Mouse (Mus musculus): Measurements from ENCODE around the gene Rims1. TPM values are rescaled to one million over a fixed set of nuclear protein-coding genes. Genes with fewer than 3 reads are reported as not detected.

Gene Rims1
- 100 to 1,000 TPM; 310 to 353 (median 326) TPM for total RNA-seq (2022)

DNA sequence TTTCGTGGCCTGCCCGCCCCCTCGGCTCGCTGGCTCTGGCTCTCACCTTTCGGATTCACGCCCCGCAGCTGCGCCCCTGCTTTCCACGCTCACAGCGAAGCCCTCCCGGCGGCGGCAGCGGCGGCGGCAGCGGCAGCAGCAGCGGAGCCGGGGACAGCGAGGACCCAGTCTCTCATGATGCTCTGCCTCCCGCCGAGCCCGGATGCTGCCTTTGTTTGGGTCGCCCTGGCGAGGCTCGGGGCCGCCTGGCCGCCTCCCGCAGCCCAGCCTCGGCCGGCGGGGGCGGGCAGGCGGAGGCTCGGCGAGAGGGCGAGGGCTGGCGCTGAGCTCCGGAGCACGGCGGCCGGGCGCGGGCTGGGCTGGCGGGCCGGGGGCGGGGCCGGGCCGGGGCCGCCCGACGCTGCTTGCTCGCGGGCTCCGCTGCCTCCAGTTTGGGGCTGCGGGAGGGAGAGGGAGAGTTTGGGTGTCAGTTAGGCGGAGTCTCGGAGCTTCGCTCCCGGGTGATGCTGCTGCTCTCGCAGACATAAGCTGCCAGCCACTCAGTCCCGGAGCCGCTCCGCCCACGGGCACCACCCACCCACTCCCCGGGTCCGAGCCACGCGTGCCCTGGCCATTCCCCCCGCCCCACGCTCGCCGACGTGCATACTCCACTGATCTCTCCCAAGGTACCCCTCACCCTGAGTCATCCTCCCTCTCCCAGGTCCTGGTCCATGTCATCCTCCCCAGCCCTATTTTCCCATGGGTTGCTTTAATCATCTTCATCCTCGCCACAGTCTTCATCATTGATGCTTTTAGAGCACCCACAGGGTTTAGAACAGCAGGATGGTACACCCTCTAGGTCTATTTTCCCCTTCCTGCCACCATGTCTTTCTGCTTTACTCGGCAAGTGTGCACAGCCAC, at the start of gene Rims1:
Rims1 (minus strand) TSS at position 269 of the 900 bp plus-strand sequence.
- DNase-seq (ENCODE audit: low spot score in 2 of 2): peak; percentile 37 to 68

DNA sequence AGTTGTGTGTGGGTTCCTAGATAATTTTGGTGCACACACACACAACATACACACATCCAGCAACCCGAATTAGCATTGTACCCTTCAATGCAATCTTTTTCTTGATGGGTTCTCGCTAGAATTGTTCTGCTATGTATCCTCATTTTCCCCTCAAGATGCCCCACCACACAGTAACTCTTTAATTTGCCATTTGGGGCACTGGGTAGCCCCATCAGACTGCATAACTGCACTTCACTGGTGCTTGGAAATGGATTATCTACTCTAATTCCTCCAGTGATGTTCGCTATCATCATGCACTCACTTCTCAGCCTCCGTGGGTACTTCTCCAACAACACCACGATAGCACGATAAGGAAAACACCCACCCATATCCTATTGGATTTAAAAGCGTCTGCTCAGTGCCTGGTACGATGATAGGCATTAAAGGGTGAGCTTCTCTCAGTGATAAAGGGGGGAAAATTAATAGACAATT, 867 bp upstream of the Rims1 start:
- DNase-seq (ENCODE audit: low spot score in 2 of 2): no peak

DNA sequence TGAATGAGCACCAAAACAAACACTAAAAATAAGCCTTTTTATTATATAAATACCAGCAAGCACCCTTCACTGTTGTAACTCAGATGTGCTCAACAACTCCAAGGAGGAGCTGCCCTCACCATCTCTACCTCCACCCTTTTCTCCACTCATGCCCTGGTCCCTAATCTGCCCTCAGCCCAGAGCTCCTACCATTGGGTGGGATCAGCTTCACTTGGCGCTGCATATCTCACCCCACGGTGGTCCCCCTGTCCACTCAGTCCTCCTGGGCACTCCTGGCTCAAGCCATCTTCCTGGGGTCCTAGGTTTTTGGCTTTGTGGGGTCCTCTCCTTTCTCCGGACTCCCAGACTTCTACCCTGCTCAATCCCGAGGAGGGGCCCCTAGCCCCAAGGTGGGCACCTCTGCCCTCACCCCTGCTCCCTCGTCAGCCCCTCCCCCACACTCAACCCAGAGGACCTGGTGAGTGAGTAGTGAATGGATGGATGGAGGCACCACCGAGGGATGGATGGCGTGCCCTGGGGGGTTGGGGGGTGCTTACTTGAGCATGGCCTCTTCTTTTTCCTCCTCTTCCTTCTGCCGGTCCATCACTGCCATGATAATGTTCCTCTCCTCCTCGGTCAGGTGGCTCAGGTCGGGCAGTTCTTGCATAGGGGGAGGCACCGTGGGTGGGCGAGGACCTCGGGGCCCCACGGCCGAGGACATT, 619 bp downstream of the Rims1 start:
- DNase-seq (ENCODE audit: low spot score in 2 of 2): peak; percentile 31 to 42

DNA sequence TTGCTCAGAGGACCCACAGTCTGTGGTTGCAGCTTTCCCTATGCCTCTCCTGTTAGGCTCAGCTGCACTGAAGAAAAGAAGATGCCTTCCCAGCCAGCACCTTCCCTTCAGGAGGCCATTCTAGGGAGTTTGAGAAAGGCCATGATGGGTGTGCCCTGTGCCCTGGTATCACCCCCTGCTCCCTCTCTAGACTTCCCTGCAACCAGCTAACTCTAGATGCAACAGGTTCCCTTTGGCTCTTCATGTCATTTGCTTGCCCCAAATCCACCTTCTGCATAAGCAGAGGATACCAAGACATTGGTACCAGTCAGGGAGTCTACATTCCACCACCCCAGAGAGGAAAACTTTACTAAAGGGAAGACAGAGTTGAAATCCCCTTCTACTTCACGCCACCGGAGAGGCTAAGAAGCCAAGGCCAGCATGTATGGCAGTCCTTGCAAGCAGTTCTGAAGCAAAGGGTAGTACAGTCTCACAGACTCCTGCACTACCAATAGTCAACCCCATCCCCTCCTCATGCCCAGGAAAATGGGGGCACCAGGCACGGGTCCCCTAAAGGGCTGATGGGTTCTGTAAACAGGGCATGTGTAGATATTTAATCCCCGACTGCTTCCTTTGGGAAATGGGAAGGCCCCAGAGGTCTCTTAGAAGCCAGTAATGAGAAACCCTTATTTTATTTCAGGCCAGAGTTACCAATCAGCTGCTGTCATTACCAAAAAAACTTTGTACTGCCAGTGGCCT, 1.5 kb downstream of the Rims1 start:
- DNase-seq (ENCODE audit: low spot score in 2 of 2): no peak

DNA sequence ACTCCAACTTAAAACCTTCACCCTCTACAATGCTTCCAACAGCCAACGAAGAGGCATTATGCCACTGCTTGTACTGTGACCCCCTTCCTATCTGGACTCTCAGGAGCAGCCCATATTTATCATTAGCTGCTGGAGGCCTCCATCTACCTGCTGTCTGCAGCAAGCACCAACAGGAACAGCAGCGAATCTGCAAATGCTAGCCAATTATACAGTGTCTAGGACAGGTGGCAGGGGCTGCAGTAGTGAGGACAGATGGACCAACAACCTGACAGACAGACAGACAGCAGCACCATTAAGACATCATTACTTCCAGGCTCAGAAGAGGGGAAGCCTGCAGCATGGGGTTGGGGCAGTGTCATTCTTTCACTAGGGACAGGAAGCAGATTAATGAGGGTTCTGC, 2.3 kb downstream of the Rims1 start:
- no peak for DNase-seq (ENCODE audit: low spot score in 2 of 2)

DNA sequence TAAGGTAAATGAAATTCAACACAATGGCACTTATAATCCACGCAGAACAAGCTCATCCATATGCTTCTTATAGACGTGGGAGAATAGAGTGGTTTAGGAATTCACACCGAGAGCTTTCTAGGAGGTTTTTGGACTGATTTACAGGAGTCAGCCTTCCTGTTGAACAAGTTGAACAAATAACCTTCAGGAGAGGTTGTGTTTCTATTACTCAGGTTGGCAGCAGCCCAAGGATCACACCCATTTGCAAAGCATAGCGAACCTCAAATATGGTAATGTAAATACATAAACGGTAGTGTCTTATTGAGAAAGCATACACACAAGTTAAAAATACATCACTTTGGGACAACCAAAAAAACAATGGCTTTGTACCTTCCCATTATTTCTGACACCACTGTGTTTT, 5.5 kb downstream of the Rims1 start:
- DNase-seq (ENCODE audit: low spot score in 2 of 2): no peak

DNA sequence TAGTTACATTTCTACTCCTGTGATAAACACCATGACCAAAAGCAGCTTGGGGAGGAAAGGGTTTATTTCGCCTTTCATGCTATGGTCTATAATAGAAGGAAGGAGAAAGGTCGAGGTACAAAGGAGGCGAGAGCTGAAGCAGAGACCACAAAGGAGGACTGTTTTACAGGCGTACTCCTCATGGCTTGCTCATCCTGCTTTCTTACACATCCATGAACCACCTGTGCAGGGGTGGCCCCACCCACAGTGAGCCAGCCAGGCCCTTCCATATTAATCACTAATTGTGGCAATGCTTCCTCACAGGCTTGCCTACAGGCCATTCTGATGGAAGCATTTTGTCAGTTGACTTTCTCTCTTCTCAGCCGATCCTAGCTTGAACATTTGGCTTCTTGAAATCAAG, 8.7 kb downstream of the Rims1 start:
- DNase-seq (ENCODE audit: low spot score in 2 of 2): no peak

DNA sequence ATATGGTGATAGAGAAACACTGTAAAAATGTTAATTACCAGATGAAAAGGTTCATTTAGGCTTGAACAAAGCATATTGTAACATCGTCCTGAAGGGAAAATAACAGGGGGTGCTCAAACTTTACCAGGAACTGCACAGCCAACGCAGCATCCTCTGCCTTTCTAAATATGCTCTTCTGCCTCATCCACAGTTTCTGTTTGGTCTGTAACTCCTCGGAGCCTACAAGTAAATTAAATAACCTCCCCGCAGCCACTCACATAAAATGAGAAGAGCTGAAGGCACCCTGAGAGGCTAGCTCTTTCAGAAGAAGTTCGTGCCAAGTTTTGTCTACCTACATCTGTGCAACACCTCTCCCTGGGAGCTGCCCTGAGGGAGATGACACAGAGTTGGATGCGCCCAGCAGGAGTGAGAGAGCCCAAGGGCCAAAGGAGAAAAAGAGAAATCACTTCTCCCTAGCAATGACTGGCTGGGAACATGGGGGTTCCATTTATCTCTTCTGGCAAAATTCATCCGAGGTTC, 16.3 kb downstream of the Rims1 start:
- no peak for DNase-seq (ENCODE audit: low spot score in 2 of 2)

DNA sequence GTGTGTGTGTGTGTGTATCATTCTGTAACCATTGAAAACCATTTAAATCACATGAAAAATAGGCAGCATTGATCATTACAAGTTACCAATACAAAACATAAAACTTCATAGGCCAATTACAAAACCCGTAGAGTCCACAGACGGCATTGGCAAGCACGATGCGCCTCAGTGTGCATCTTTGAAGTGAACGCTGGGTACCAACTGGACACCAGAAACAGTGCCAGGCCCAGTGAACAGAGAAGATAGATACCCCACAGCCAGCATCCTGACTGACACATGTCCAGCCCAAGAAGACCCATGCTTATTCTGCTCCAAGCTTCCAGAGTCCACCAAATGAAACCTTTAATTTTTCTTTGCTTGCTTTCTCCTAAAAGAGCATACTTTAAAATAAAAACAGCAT, 18.2 kb downstream of the Rims1 start:
- no peak for DNase-seq (ENCODE audit: low spot score in 2 of 2)

DNA sequence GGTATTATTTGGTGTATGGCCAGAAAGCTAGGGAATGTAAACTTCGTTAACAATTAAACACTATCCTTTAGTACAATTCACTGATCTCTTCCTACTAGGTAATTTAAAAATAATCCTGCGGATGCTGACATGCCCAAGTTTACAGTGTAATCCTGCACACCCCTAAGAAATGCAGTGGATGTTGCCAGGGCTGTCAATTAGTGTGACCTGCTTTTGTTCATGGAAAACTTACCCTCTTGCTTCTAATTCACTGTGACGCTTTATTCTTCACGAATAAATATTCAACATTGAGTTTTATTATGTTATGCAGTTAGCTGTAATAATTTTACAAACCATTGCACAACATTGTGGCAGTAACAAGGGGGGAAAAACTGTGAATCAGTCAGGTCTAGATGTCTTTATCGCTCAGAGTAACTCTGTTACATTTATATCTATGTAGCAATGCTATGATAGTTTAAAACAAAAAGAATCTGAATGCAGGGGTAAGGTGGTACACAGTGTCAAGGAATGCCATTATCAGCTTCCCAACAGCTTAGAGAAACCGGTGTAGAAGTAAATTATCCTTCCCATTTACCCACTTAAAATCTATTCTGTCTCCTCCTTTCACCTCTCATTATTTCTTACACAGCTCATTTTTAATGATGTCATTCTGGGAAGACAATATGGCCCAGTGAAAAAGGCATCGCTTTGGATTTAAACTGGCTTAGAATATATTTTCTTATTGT, 35.1 kb downstream of the Rims1 start:
- no peak for DNase-seq (ENCODE audit: low spot score in 2 of 2)

DNA sequence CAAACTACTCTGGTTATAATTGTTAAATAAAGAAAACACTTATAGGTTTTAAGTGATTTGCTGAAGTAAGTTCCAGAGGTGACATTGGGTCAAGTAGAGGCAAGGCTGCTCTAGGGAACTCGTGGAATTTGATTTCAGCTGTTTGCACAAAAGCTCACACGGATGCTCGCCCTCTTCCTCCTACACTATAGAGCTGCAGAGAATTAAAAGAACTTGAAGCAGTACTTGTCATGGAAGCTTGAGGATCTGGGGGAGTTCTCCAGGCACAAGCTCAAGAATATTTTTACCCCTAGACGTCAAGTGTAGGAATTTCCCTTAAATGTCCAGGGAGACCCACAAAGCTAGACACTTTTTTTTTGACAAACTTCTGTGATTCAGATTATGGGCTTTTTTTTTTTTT, 42.4 kb downstream of the Rims1 start:
- DNase-seq (ENCODE audit: low spot score in 2 of 2): peak in 1 of 2 experiments; percentile 31

DNA sequence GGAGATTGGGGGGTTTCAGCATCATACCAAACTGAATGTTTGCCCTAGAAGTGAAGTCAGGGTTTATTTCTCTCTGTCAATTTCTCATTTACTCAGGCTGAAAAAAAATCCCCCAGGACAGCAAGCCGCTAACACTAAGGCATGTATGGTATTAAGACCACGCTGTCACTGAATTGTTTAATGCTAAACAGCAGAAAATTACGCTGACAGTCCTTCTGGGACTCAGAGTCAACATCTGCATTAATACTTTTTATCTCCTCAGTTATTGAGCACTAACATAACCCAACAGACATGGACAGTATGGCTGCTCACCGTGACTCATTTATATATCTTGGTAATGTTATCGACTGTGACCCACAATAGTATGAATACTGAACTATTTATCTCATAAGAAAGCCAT, 43.0 kb downstream of the Rims1 start:
- no peak for DNase-seq (ENCODE audit: low spot score in 2 of 2)

DNA sequence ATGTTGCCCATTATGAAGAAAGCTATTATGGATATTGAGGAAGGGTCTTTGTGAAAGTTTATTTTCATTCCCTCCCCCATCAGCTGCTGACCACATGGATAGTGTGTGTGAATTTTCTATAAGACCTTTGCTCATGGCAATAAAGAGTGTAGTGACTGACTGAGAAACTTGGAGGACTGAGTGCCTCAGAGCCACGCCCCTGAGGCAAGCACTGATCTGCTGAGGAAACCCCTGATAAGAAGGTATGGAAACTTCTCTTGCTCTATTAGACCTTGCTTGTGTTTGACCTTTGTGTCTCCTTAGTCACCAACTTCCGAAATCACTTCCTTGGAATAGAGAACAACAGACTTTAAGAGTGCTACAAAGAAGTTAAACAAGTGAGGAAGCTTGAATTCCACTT, 55.3 kb downstream of the Rims1 start:
- DNase-seq (ENCODE audit: low spot score in 2 of 2): no peak

DNA sequence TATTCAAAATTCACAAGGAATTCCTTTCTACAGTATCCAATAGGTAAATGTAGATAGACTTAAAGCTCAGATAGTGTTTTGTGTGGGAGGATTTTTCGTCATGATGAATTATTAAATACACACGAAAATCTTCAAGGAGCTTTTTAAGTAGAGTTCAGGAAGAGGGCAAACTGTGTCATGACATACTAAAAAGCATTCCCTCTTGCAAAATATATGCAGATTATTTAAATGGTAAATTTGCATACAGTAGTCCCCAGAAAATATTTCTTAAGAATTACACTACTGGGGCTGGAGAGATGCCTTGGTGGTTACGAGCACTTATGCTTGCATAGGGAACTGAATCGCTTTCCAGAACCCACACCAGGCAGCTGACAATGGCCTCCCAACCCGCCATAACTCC, 61.1 kb downstream of the Rims1 start:
- DNase-seq (ENCODE audit: low spot score in 2 of 2): no peak

DNA sequence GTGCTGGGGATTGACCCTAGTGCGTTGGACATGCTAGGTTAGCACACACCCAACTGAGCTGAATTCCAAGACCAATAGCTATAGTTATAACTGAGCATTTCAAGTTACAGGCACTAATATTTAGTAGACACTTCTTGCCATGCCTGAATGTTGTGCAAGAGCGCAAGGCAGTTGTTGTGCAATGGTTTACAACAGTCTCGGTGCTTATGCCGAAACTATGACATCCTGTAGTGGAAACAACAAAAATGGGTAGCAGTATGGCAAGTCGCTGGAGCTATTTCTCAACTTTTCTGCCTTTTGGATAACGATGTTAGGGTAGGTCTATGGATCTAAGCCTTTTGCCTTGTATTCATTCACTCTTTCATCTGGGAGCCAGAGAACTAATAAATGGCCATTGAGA, 68.3 kb downstream of the Rims1 start:
- no peak for DNase-seq (ENCODE audit: low spot score in 2 of 2)

DNA sequence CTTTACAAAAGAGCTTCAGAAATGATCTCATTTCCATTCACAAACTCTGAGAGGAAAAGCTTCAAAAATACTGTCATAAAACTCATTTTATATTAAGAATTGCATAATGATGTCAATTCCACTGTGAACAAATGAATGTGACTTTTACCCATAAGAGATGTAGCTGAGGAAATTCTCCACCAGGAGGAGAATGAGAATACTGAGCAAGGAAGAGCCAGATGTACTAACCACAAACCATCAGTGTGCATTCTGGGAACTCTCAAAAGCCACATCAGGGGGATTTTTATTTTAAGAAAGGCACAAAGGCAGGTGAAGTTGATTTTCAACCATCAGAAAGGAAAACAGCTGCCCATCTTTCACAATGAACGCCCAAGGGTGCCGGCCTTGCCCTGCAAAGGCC, 71.4 kb downstream of the Rims1 start:
- no peak for DNase-seq (ENCODE audit: low spot score in 2 of 2)

DNA sequence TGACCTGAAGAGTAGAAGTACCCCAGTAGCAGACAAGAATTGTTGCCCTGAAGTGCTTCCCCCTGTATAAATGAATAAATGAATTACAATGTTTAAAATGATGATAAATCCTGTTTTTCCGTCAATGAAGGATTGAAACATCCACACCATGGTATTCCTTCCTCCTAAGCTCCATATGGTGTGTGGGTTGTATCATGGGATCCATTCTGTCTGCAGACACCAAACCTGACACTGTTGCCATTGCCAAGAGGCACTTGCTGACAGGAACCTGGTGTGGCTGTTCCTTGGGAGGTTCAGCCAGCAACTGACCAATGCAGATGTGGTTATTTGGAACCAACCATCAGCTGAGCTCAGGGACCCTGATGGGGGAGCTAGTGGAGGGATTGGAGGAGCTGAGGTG, 72.5 kb downstream of the Rims1 start:
- no peak for DNase-seq (ENCODE audit: low spot score in 2 of 2)

DNA sequence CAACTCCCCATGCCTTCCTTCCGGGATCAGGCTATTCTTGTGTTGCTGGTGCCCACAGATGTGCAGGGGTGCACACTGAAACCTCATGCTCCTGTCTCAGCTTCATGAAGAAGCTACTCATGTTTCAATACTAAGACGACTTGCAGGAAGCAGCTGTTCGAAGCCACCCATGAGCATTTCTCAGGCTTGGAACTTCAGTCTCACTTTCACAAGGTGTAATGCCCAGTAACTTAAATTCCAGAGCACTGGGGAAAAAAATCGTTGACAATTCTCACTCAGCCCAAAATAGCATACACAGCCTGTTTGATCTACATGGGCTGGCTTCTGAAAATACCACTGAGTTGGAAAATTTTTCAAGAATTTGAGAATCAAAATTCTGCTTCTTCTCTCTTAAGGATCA, 77.6 kb downstream of the Rims1 start:
- no peak for DNase-seq (ENCODE audit: low spot score in 2 of 2)

DNA sequence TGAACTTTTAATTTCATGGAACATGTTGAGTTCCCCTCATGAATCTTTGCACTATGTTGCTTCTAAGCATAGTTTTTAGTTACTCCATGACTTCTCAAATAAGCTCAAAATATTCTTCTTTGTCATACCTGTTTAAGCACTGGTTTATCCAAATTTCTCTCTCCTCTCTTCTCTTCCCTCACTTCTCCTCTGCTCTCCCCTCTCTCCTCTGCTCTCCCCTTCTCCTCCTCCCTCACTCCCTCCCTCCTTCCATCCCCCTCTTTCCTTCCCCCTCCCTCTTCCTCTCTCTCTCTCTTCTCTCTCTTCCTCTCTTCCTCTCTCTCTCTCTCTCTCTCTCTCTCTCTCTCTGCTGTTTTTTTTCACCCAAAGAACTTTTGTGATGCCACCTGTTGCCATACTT, 84.1 kb downstream of the Rims1 start:
- no peak for DNase-seq (ENCODE audit: low spot score in 2 of 2)

DNA sequence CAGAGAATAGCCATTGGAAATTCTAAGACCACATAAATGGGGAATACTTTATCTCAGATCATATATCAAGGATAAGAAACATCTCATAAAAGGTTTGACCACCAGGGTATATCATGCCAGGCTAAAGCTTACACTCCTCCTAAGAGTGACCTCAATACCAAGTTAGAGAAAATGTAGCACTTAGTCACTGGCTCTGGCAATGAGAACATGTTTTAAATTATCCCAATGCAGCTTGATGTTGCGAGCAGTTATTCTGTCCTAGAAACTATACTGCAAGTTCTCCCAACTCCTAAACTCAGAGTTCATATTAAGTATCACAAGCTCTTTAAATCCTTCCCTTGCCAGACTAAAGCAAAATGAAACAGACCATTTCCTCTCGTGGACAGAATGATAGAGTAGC, 85.1 kb downstream of the Rims1 start:
- no peak for DNase-seq (ENCODE audit: low spot score in 2 of 2)

DNA sequence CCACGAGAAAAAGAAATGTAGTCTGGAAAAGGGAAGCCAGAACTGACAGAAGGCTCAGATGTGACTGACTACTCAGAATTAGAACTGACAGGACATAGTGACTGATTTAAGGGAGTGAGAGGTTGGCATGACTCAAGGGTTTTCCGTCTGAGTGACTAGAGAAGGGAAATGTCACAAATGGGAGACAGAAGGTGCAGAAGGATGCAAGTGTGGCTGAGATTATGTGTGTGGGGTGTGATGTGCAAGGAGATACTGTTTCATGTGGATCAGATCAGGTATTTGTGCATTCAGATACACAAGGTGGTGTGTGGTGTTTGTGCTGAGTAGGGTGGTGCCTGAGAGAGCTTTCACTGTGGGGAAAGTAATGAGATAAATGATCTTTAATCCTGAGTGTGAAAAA, 96.3 kb downstream of the Rims1 start:
- no peak for DNase-seq (ENCODE audit: low spot score in 2 of 2)

Data from left cerebral cortex, adult 8-10 months (tissue).